Mouse (Mus musculus) CH12.LX (cell line): ENCODE measurements around the gene Zfp750. TPM values are rescaled to one million over a fixed set of nuclear protein-coding genes. Genes with fewer than 3 reads are reported as not detected.

Experiments
- DNase-seq: peaks from one replicate; pipeline ENCODE4 v3.0.0-alpha.2; 2013; ENCODE audit errors: extremely low read depth
- H3K27ac ChIP-seq: 2 replicates; pipeline ENCODE4 v1.5.1; 2012; ENCODE audit warnings: low read depth, mild to moderate bottlenecking, control low read depth, moderate library complexity; ENCODE audit not compliant: insufficient read depth
- H3K27me3 ChIP-seq: replicated peaks from 2 replicates; pipeline ENCODE3; 2012; ENCODE audit warnings: inconsistent platforms
- H3K36me3 ChIP-seq, 2 experiments: replicated peaks in 1 of 2; 2 replicates each; pipeline versions ENCODE3 to v1.6.1; 2012; ENCODE audit warnings: inconsistent platforms in 1 of 2, low read length in 1 of 2, mild to moderate bottlenecking in 1 of 2, mixed read lengths in 1 of 2, moderate library complexity in 1 of 2; ENCODE audit not compliant: control insufficient read depth in 1 of 2, insufficient read depth in 1 of 2
- H3K4me1 ChIP-seq, 2 experiments: 2 replicates each; pipeline ENCODE4 v1.6.1; 2012; ENCODE audit warnings: inconsistent platforms in 1 of 2, moderate library complexity in 1 of 2; ENCODE audit not compliant: insufficient read depth in 2 of 2, control insufficient read depth in 1 of 2
- H3K4me2 ChIP-seq: 2 replicates; pipeline ENCODE4 v1.6.1; 2012; ENCODE audit warnings: low read depth, mild to moderate bottlenecking, control low read depth; ENCODE audit not compliant: poor library complexity, insufficient read depth, severe bottlenecking
- H3K4me3 ChIP-seq, 3 experiments: fragments of 150-350 bp in 1 of 3; sonication (generic) in 1 of 3; replicated peaks in 1 of 3; 2 replicates each; pipeline versions ENCODE3 to v1.5.1; 2011 to 2012; ENCODE audit warnings: low read depth in 2 of 3, low read length in 2 of 3, mild to moderate bottlenecking in 2 of 3, moderate library complexity in 2 of 3, control low read depth in 1 of 3, improper control_type of control experiment in 1 of 3, inconsistent platforms in 1 of 3, mixed read lengths in 1 of 3; ENCODE audit not compliant: poor library complexity in 1 of 3
- H3K79me2 ChIP-seq: replicated peaks from 2 replicates; pipeline ENCODE4 v1.6.1; 2012; ENCODE audit warnings: mild to moderate bottlenecking, moderate library complexity; ENCODE audit not compliant: control insufficient read depth, poor library complexity, insufficient read depth, severe bottlenecking; ENCODE audit errors: extremely low read depth
- H3K9ac ChIP-seq: 2 replicates; pipeline ENCODE4 v1.6.1; 2012; ENCODE audit warnings: low read depth, mild to moderate bottlenecking, control low read depth, moderate library complexity; ENCODE audit not compliant: insufficient read depth
- H3K9me3 ChIP-seq: replicated peaks from 2 replicates; pipeline ENCODE3; 2012; ENCODE audit warnings: low read length, inconsistent platforms, mixed read lengths
- BHLHE40 ChIP-seq: IDR thresholded peaks from 2 replicates; pipeline ENCODE4 v1.6.1; 2011; ENCODE audit warnings: mild to moderate bottlenecking, low read depth, low read length, improper control_type of control experiment
- CHD1 ChIP-seq: IDR thresholded peaks from 2 replicates; pipeline ENCODE4 v1.6.1; 2012; ENCODE audit warnings: low read depth, low read length, improper control_type of control experiment, inconsistent platforms
- CHD2 ChIP-seq: IDR thresholded peaks from 2 replicates; pipeline ENCODE4 v1.6.1; 2011; ENCODE audit warnings: low read length, improper control_type of control experiment
- CTCF ChIP-seq, 2 experiments: IDR thresholded peaks in 1 of 2; conservative IDR thresholded peaks in 1 of 2; 2 replicates each; pipeline ENCODE4 v1.5.1; 2011 to 2012; ENCODE audit warnings: low read depth in 2 of 2, low read length in 2 of 2, improper control_type of control experiment in 1 of 2, inconsistent platforms in 1 of 2, mild to moderate bottlenecking in 1 of 2, moderate library complexity in 1 of 2
- ELF1 ChIP-seq: IDR thresholded peaks from 2 replicates; pipeline ENCODE4 v1.6.1; 2014; ENCODE audit warnings: low read depth, mild to moderate bottlenecking, inconsistent platforms, low read length, improper control_type of control experiment
- ETS1 ChIP-seq: conservative IDR thresholded peaks from 2 replicates; pipeline ENCODE4 v1.6.1; 2012; ENCODE audit warnings: low read depth, mild to moderate bottlenecking, inconsistent platforms, low read length, improper control_type of control experiment, moderate library complexity
- GABPA ChIP-seq: IDR thresholded peaks from 2 replicates; pipeline ENCODE4 v1.6.1; 2012; ENCODE audit warnings: low read depth, low read length, improper control_type of control experiment, inconsistent platforms; ENCODE audit not compliant: insufficient replicate concordance
- IRF4 ChIP-seq: IDR thresholded peaks from 2 replicates; pipeline ENCODE4 v1.6.1; 2014; ENCODE audit warnings: low read depth, mild to moderate bottlenecking, inconsistent platforms, low read length, improper control_type of control experiment
- JUN ChIP-seq: IDR thresholded peaks from 2 replicates; pipeline ENCODE4 v1.6.1; 2011; ENCODE audit warnings: low read depth, mild to moderate bottlenecking, low read length, improper control_type of control experiment, moderate library complexity; ENCODE audit not compliant: insufficient read depth
- JUND ChIP-seq: conservative IDR thresholded peaks from 2 replicates; pipeline ENCODE4 v1.6.1; 2011; ENCODE audit warnings: low read depth, low read length, improper control_type of control experiment
- KAT2A ChIP-seq: IDR thresholded peaks from 2 replicates; pipeline ENCODE4 v1.6.1; 2012; ENCODE audit warnings: low read length, improper control_type of control experiment, inconsistent platforms; ENCODE audit not compliant: insufficient replicate concordance
- MAFK ChIP-seq: IDR thresholded peaks from 2 replicates; pipeline ENCODE4 v1.6.1; 2011; ENCODE audit warnings: low read length, improper control_type of control experiment; ENCODE audit not compliant: insufficient replicate concordance
- MXI1 ChIP-seq: IDR thresholded peaks from 2 replicates; pipeline ENCODE4 v1.6.1; 2011; ENCODE audit warnings: mild to moderate bottlenecking, low read depth, low read length, improper control_type of control experiment
- MYC ChIP-seq: IDR thresholded peaks from 2 replicates; pipeline ENCODE4 v1.6.1; 2011; ENCODE audit warnings: low read depth, mild to moderate bottlenecking, improper control_type of control experiment, low read length
- PAX5 ChIP-seq: IDR thresholded peaks from 2 replicates; pipeline ENCODE4 v1.6.1; 2012; ENCODE audit warnings: low read length, inconsistent platforms, mixed read lengths
- POLR2A ChIP-seq: IDR thresholded peaks from 2 replicates; pipeline ENCODE4 v1.6.1; 2011; ENCODE audit warnings: low read depth, mild to moderate bottlenecking, improper control_type of control experiment, low read length
- POLR2AphosphoS2 ChIP-seq: IDR thresholded peaks from 2 replicates; pipeline ENCODE4 v1.6.1; 2011; ENCODE audit warnings: low read depth, low read length, improper control_type of control experiment
- RAD21 ChIP-seq: IDR thresholded peaks from 2 replicates; pipeline ENCODE4 v1.6.1; 2011; ENCODE audit warnings: low read depth, mild to moderate bottlenecking, low read length, improper control_type of control experiment, moderate library complexity
- SIN3A ChIP-seq: IDR thresholded peaks from 2 replicates; pipeline ENCODE4 v1.6.1; 2012; ENCODE audit warnings: low read length, improper control_type of control experiment, inconsistent platforms
- SMC3 ChIP-seq: IDR thresholded peaks from 2 replicates; pipeline ENCODE4 v1.6.1; 2011; ENCODE audit warnings: low read depth, low read length, improper control_type of control experiment
- TBP ChIP-seq: conservative IDR thresholded peaks from 2 replicates; pipeline ENCODE4 v1.6.1; 2011; ENCODE audit warnings: low read depth, low read length, improper control_type of control experiment
- USF1 ChIP-seq: IDR thresholded peaks from 2 replicates; pipeline ENCODE4 v1.6.1; 2014; ENCODE audit warnings: low read depth, mild to moderate bottlenecking, inconsistent platforms, low read length, improper control_type of control experiment
- USF2 ChIP-seq: conservative IDR thresholded peaks from 2 replicates; pipeline ENCODE4 v1.6.1; 2011; ENCODE audit warnings: low read depth, low read length, improper control_type of control experiment
- ZMIZ1 ChIP-seq: IDR thresholded peaks from 2 replicates; pipeline ENCODE4 v1.6.1; 2012; ENCODE audit warnings: low read depth, mild to moderate bottlenecking, inconsistent platforms, low read length, improper control_type of control experiment
- ZNF384 ChIP-seq: IDR thresholded peaks from 2 replicates; pipeline ENCODE4 v1.6.1; 2012; ENCODE audit warnings: low read depth, low read length, improper control_type of control experiment, inconsistent platforms
- dilution Hi-C: fragments of 300-500 bp; cut with MboI; formaldehyde crosslinking; loops from 2 replicates; pipeline ENCODE4 v1.14.3; 2020; ENCODE audit warnings: low sequenced_read_pairs; ENCODE audit not compliant: extremely low pct_unique_long_range_greater_than_20kb, extremely low pct_ligation_motif_present
- in situ Hi-C: fragments of 300-500 bp; cut with MboI; formaldehyde crosslinking; loops from 3 replicates; pipeline ENCODE4 v1.14.3; 2019; ENCODE audit warnings: low sequenced_read_pairs, low pct_ligation_motif_present, low pct_unique_long_range_greater_than_20kb, mixed read lengths
- polyA plus RNA-seq: library from polyadenylated mRNA; unstranded; fragments of >175 nt; gene quantifications from 2 replicates; pipeline ENCODE4 v1.2.1, GENCODE M21; 2012; ENCODE audit warnings: low read depth; ENCODE audit not compliant: insufficient read length
- total RNA-seq, 2 experiments: library from RNA; depleted of rRNA; stranded (reverse); fragments of 300-350 nt in 1 of 2; fragments of >200 nt in 1 of 2; gene quantifications; 2 replicates each; pipeline ENCODE4 v1.2.3; 2012 to 2014

Zfp750 gene
- total and polyA plus RNA-seq, 3 experiments: 0.11 to 0.54 (median 0.34) TPM

- in situ Hi-C loops: no loop called here
- Histone ChIP-seq H3K9ac (no peak overlapping the region), H3K4me3 (no peak overlapping the region), H3K36me3 (peaks cover 16 to 51% of the 10 kb centered on the region in 2 experiments), H3K4me1 (peaks cover 7 to 61% of the 10 kb centered on the region in 2 experiments), H3K79me2 (no peaks in the 10 kb centered on the region), H3K4me2 (no peak overlapping the region), H3K9me3 (no peaks in the 10 kb centered on the region), H3K27ac (no peak overlapping the region), H3K27me3 (no peaks in the 10 kb centered on the region)
- no peak for TF ChIP-seq POLR2AphosphoS2
- no peak for TF ChIP-seq ZNF384
- TF ChIP-seq KAT2A: no peak
- no peak for TF ChIP-seq CHD1
- no peak for TF ChIP-seq GABPA
- TF ChIP-seq POLR2A: no peak
- TF ChIP-seq TBP: no peak
- TF ChIP-seq CHD2: no peak
- TF ChIP-seq SIN3A: no peak
- TF ChIP-seq USF1: no peak
- no peak for TF ChIP-seq SMC3
- no peak for TF ChIP-seq CTCF (conservative IDR thresholded peaks at IDR 0.05 in 1 of 2, IDR thresholded peaks at IDR 0.05 in 1 of 2; ENCODE audit: low read depth in 2 of 2, low read length in 2 of 2)
- TF ChIP-seq JUN: no peak
- no peak for TF ChIP-seq USF2
- no peak for TF ChIP-seq ELF1
- no peak for TF ChIP-seq BHLHE40
- no peak for TF ChIP-seq ZMIZ1
- no peak for TF ChIP-seq IRF4
- dilution Hi-C loops: no loop called here
- DNase-seq: no peak
Measured at GRCm38 (mm10) chr11:121543287-121543856, 24.2 kb upstream of the Zfp750 start.

DNA sequence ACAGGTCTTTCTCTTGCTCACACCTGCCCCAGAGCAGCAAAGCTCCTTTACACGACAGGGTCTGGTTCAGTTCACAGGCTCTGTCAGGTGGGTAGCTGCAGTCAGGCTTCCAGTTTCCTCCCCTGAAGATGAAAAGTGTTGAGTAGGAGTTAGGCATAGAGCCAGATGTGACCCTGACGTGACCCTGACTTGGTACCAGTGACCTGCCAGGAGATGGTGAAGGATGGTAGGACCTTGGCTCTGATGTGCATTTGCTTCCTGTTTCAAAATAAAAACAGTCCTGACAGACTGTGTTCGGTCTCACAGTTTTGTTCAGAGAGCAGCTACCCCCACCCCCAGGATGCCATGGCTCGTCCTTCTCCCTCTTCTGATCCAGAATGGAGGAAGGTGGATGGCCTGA is 23.3 kb upstream of the Zfp750 start:
- no peak for TF ChIP-seq PAX5
- TF ChIP-seq RAD21: no peak
- TF ChIP-seq MXI1: no peak
- TF ChIP-seq MYC: no peak
- no peak for TF ChIP-seq ZMIZ1
- no peak for TF ChIP-seq MAFK
- no peak for TF ChIP-seq ETS1
- no peak for TF ChIP-seq JUND
- TF ChIP-seq, all 38 proteins: peak for 0
- Histone ChIP-seq H3K27ac (no peak overlapping the region), H3K9me3 (no peaks in the 10 kb centered on the region), H3K4me3 (no peak overlapping the region), H3K9ac (no peak overlapping the region), H3K27me3 (no peaks in the 10 kb centered on the region), H3K36me3 (peaks cover 16 to 51% of the 10 kb centered on the region in 2 experiments), H3K79me2 (no peaks in the 10 kb centered on the region), H3K4me1 (peaks cover 7 to 52% of the 10 kb centered on the region in 2 experiments), H3K4me2 (no peak overlapping the region)
- DNase-seq: no peak
- dilution Hi-C loops (no loop called here), in situ Hi-C loops (no loop called here)
